Mouse (Mus musculus) myocyte (in vitro differentiated cells): Measurements from ENCODE around the gene Zdhhc18. TPM values are rescaled to one million over a fixed set of nuclear protein-coding genes. Genes with fewer than 3 reads are reported as not detected.

Source experiments
- H3K27me3 ChIP-seq: one replicate; pipeline ENCODE4 v1.6.1; 2011; ENCODE audit not compliant: control insufficient read depth, insufficient read depth, insufficient read length
- H3K36me3 ChIP-seq: one replicate; pipeline ENCODE4 v1.6.1; 2011; ENCODE audit not compliant: control insufficient read depth, insufficient read depth
- H3K4me2 ChIP-seq: one replicate; pipeline ENCODE4 v1.6.1; 2011; ENCODE audit warnings: low read depth, control low read depth
- H3K4me3 ChIP-seq: one replicate; pipeline ENCODE4 v1.5.1; 2011; ENCODE audit warnings: mild to moderate bottlenecking, control low read depth, moderate library complexity
- H3K79me2 ChIP-seq: one replicate; pipeline ENCODE4 v1.6.1; 2011; ENCODE audit not compliant: control insufficient read depth, insufficient read depth
- H3ac ChIP-seq: one replicate; pipeline ENCODE4 v1.6.1; 2011; ENCODE audit not compliant: control insufficient read depth, insufficient read length
- CEBPB ChIP-seq: IDR thresholded peaks from 2 replicates; pipeline ENCODE4 v1.6.1; 2011; ENCODE audit warnings: mild to moderate bottlenecking, moderate library complexity; ENCODE audit not compliant: poor library complexity, insufficient read depth, severe bottlenecking
- E2F4 ChIP-seq: IDR thresholded peaks from one replicate; pipeline ENCODE4 v1.6.1; 2011; ENCODE audit warnings: mild to moderate bottlenecking, control low read depth, moderate library complexity; ENCODE audit not compliant: insufficient read depth
- MAX ChIP-seq: IDR thresholded peaks from one replicate; pipeline ENCODE4 v1.6.1; 2011; ENCODE audit warnings: low read depth, mild to moderate bottlenecking, control low read depth
- MYOD1 ChIP-seq, 3 experiments: IDR thresholded peaks; one replicate each; pipeline ENCODE4 v1.6.1; 2011; ENCODE audit warnings: control low read depth in 2 of 3, low read depth in 2 of 3, mild to moderate bottlenecking in 2 of 3, moderate library complexity in 1 of 3; ENCODE audit not compliant: insufficient read length in 2 of 3, control insufficient read depth in 1 of 3
- MYOG ChIP-seq, 3 experiments: IDR thresholded peaks; one replicate each; pipeline ENCODE4 v1.6.1; 2011; ENCODE audit warnings: control low read depth in 2 of 3, low read depth in 2 of 3, mild to moderate bottlenecking in 2 of 3; ENCODE audit not compliant: insufficient read length in 2 of 3, control insufficient read depth in 1 of 3, insufficient read depth in 1 of 3
- POLR2A ChIP-seq: IDR thresholded peaks from one replicate; pipeline ENCODE4 v1.6.1; 2011; ENCODE audit warnings: low read depth, mild to moderate bottlenecking, control low read depth, moderate library complexity; ENCODE audit not compliant: insufficient read length
- POLR2AphosphoS2 ChIP-seq: IDR thresholded peaks from one replicate; pipeline ENCODE4 v1.6.1; 2011; ENCODE audit warnings: low read depth, control low read depth; ENCODE audit not compliant: insufficient read length
- REST ChIP-seq: IDR thresholded peaks from one replicate; pipeline ENCODE4 v1.6.1; 2011; ENCODE audit warnings: mild to moderate bottlenecking, control low read depth, moderate library complexity; ENCODE audit not compliant: insufficient read depth, insufficient read length
- SRF ChIP-seq: IDR thresholded peaks from one replicate; pipeline ENCODE4 v1.6.1; 2011; ENCODE audit warnings: low read depth; ENCODE audit not compliant: control insufficient read depth, insufficient read length
- TCF12 ChIP-seq: IDR thresholded peaks from one replicate; pipeline ENCODE4 v1.6.1; 2011; ENCODE audit warnings: mild to moderate bottlenecking, control low read depth; ENCODE audit not compliant: poor library complexity, insufficient read depth, severe bottlenecking
- TCF3 ChIP-seq: IDR thresholded peaks from one replicate; pipeline ENCODE4 v1.6.1; 2011; ENCODE audit warnings: low read depth, control low read depth; ENCODE audit not compliant: insufficient read length
- USF1 ChIP-seq: IDR thresholded peaks from one replicate; pipeline ENCODE4 v1.6.1; 2011; ENCODE audit warnings: low read depth, mild to moderate bottlenecking, control low read depth, moderate library complexity
- polyA plus RNA-seq: library from polyadenylated mRNA; unstranded; fragments of >200 nt; fragmentation: generic; extraction: Trizol; gene quantifications from one replicate; pipeline ENCODE4 v1.2.1, GENCODE M21; 2012; ENCODE audit warnings: missing spikeins

Gene Zdhhc18
- polyA plus RNA-seq, 1 experiment, result 14.3 TPM

GRCm38 (mm10) chr4:133622161-133622695 is 27.7 kb downstream of the Zdhhc18 start:
- H3K36me3 ChIP-seq, result no peaks in the 10 kb centered on the region
- H3K4me2 ChIP-seq, result no peak overlapping the region
- H3K4me3 ChIP-seq, result no peak overlapping the region
- no peaks in the 10 kb centered on the region for H3K79me2 ChIP-seq
- no peak for TF ChIP-seq POLR2AphosphoS2
- TF ChIP-seq USF1, result no peak
- no peak for TF ChIP-seq MYOG (IDR thresholded peaks at IDR 0.05; ENCODE audit: control insufficient read depth in 1 of 3, insufficient read depth in 1 of 3, insufficient read length in 2 of 3, low read depth in 2 of 3)
- no peak for TF ChIP-seq POLR2A
- TF ChIP-seq TCF12, result no peak
- no peak for TF ChIP-seq MAX
- no peak for TF ChIP-seq E2F4
- no peak for TF ChIP-seq TCF3
- no peak for TF ChIP-seq REST
- no peak for TF ChIP-seq SRF
- no peak for TF ChIP-seq MYOD1 (IDR thresholded peaks at IDR 0.05; ENCODE audit: control insufficient read depth in 1 of 3, insufficient read length in 2 of 3, low read depth in 2 of 3)
- no peak overlapping the region for H3ac ChIP-seq
- no peaks in the 10 kb centered on the region for H3K27me3 ChIP-seq

GRCm38 (mm10) chr4:133620668-133621067 is 29.3 kb downstream of the Zdhhc18 start:
- Histone ChIP-seq H3ac (no peak overlapping the region), H3K36me3 (no peaks in the 10 kb centered on the region), H3K27me3 (no peaks in the 10 kb centered on the region), H3K79me2 (no peaks in the 10 kb centered on the region), H3K4me2 (no peak overlapping the region), H3K4me3 (no peak overlapping the region)
- TF ChIP-seq POLR2A (no peak), USF1 (no peak), POLR2AphosphoS2 (no peak), CEBPB (no peak), MYOD1 (IDR thresholded peaks at IDR 0.05; ENCODE audit: control insufficient read depth in 1 of 3, insufficient read length in 2 of 3, low read depth in 2 of 3) (no peak), SRF (no peak), MAX (no peak), E2F4 (no peak), REST (no peak), TCF12 (no peak), TCF3 (no peak), MYOG (IDR thresholded peaks at IDR 0.05; ENCODE audit: control insufficient read depth in 1 of 3, insufficient read depth in 1 of 3, insufficient read length in 2 of 3, low read depth in 2 of 3) (no peak)

GRCm38 (mm10) chr4:133619473-133620136 is 30.3 kb downstream of the Zdhhc18 start:
- H3K36me3 ChIP-seq, result no peaks in the 10 kb centered on the region
- H3K27me3 ChIP-seq, result no peaks in the 10 kb centered on the region
- H3K79me2 ChIP-seq, result no peaks in the 10 kb centered on the region
- no peak overlapping the region for H3K4me3 ChIP-seq
- TF ChIP-seq POLR2A, result no peak
- no peak for TF ChIP-seq MAX
- TF ChIP-seq MYOG (IDR thresholded peaks at IDR 0.05; ENCODE audit: control insufficient read depth in 1 of 3, insufficient read depth in 1 of 3, insufficient read length in 2 of 3, low read depth in 2 of 3), result no peak
- no peak for TF ChIP-seq TCF12
- no peak for TF ChIP-seq MYOD1 (IDR thresholded peaks at IDR 0.05; ENCODE audit: control insufficient read depth in 1 of 3, insufficient read length in 2 of 3, low read depth in 2 of 3)
- no peak overlapping the region for H3ac ChIP-seq
- H3K4me2 ChIP-seq, result no peak overlapping the region

- Histone ChIP-seq H3K27me3 (no peaks in the 10 kb centered on the region), H3K36me3 (no peaks in the 10 kb centered on the region), H3K4me2 (no peak overlapping the region), H3K79me2 (no peaks in the 10 kb centered on the region), H3K4me3 (no peak overlapping the region), H3ac (no peak overlapping the region)
- TF ChIP-seq TCF12 (no peak), POLR2AphosphoS2 (no peak), SRF (no peak), MYOG (IDR thresholded peaks at IDR 0.05; ENCODE audit: control insufficient read depth in 1 of 3, insufficient read depth in 1 of 3, insufficient read length in 2 of 3, low read depth in 2 of 3) (no peak), CEBPB (no peak), TCF3 (no peak), MYOD1 (IDR thresholded peaks at IDR 0.05; ENCODE audit: control insufficient read depth in 1 of 3, insufficient read length in 2 of 3, low read depth in 2 of 3) (no peak), POLR2A (no peak), E2F4 (no peak), USF1 (no peak), MAX (no peak), REST (no peak)
Measured at GRCm38 (mm10) chr4:133617936-133618335, 32.0 kb downstream of the Zdhhc18 start.
